Mouse (Mus musculus): Measurements from ENCODE around the gene Fbxo36.

Gene Fbxo36

DNA sequence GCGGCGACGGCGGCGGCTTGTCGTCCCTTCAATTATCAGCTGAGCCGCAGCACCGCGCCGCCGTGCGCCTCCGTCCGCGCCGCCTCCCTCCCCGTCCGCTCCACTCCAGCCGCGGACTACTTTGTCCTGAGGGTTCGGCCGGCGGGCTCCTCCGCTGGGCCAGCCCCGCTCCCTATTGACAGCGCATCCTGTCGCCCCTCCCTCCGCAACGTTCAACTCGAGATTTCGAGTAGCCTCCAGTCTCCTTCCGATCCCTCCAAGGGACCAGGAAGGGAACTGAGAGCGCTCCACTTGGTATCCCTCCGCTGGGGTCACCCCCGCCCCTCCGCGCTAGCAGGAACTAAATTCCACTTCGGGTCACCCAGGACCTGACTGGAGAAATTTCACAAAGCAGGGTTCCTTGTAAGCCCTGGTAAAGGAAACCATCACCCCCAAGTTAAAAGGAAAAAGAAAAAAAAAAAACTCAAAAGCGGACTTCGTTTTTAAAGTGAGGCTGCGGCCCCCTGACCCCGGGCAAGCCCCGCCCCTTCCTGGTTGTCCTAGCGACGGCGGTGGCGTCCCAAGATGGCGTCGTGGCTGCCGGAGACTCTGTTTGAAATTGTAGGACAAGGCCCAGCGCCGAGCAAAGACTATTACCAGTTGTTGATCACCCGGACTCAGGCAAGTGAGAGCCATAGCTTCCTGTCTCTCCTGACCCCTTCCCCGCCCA lies at the start of gene Fbxo36:
Fbxo36 (plus strand) TSS at position 533 of the 709 bp plus-strand sequence.
- peak; percentile 93 for DNase-seq

DNA sequence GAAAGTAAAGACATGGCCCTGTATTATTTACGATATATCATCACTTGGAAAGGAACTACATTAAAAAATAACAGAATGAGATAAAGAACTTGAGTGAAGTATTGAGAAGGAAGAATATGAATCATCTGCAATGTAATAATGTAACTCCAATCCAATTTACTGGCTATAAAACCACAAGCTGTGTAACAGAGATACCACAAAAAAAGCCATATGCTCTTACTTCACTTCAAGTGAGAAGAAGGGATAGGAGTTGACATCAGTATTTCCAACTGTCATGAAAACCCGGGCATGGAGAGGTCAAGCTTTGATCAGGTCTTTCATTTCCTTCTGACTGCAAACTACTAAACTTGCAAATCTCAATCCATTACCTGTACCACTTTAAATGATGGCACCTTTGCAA lies 48.2 kb upstream of the Fbxo36 start:
- DNase-seq = no peak

DNA sequence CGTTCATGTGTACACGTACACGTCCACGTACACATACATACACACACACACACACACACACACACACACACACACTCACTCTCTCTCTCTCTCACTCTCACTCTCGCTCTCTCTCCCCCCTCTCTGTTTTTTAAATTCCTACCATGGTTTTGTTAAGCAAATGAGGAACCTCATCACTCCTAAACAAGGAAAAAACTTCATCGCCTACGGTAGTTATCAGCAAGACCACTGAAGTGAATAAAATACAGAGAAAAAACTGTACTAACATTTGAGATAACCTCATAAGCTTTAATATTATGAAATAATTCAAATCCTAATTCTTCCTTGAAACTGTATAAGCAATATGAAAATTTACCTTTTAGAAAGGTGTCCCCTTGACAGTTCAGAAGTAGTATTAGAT lies 44.3 kb upstream of the Fbxo36 start:
- no peak for DNase-seq

DNA sequence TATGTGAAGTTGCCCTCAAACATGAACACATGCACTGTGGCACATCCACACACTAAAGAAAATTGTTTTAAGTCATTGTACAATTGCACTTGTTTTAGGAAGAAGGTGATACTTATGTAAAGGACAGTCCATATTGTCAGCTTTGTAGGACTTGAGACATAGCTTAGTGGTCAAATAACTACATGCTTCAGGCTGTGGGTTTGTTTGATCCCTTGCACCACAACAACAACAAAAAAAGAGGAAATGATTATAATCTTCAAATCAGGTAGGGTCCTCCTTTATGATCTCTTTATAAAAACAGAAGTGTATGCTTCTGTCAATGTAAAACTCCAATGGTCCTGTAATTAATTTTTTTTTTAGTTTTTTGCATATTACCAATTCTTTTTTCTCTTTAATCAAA lies 40.5 kb upstream of the Fbxo36 start:
- DNase-seq = no peak

DNA sequence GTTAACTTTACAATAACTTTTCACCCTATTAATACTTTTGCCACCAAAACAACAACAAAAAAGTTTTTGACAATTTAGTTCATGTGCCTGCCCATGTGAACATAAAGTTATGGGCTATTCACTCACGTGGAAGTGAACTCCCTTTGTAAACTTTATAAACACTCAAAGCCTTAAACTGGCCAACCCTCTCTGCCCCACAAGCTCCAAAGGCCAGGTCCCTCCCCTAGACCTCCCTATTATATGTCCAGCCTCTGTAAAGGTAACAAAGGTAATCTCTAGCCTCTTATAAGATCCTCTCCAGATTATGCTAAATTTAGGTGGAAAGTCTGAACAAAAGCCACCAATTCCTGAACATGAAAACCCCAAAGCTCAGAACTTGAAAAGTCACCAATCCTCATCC lies 35.9 kb upstream of the Fbxo36 start:
- no peak for DNase-seq

DNA sequence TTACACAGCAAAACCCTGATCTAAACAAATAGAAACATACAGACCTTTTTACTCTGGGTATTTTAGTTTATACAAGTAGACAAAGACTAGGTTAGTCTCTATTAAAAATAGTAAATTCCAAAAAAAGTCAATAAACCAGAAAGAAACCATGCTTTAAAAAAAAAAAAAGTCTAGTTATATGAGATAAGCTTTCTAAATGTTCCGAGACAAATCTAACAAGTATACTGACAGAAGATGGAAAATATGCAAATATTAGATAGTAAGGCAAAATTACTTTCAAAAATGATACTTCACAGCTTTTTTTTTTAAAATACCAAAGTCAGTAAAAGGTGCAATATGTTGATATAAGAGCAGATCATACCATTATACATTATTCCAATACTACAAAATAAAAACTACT lies 22.0 kb upstream of the Fbxo36 start:
- no peak for DNase-seq

DNA sequence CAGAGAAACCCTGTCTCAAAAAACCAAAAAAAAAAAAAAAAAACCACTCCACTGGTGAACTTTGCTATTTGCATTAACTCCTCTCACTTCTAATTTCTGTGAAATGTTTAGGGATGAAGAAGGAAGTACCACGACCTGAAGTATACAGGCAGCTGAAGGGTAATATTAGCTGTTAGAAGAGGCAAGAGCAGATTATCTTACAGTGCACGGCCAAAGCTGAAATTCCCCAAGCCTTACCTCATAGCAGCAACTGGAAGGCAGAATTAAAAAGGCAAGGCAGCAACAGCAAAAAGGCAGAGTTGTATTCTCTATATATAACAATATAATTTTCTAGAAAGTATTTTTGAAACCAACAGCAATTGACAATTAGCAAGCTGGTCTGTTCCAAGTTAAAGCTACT lies 14.6 kb upstream of the Fbxo36 start:
- no peak for DNase-seq

DNA sequence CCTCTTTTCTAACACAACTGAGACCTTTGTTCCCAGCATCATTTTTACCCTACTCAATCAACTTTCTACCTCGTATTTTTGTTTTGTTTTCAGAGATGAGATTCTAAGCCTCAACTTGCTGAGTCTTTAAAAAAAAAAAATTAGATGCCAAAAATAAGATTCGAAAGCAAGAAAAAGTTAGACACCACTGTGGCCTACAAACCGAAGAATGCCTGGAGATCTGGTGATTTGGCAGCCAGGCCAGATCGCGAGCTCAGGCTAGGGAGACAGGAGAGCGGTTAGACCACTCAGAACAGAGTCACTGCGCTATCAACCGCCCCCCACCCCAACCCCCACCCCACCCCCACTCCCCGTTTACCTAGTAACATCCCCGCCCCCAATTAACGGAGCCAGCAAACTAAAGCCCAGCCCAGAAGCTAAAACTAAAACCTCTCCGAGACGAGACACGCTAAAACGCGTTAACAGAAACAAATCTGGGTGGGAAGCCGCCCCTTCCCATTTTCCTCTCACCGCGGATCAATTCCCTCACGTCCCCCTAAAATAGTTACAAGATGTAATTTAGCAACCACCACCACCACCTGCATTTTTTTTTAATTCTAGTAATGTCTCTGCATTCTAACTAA lies 2.0 kb upstream of the Fbxo36 start:
- DNase-seq = no peak

DNA sequence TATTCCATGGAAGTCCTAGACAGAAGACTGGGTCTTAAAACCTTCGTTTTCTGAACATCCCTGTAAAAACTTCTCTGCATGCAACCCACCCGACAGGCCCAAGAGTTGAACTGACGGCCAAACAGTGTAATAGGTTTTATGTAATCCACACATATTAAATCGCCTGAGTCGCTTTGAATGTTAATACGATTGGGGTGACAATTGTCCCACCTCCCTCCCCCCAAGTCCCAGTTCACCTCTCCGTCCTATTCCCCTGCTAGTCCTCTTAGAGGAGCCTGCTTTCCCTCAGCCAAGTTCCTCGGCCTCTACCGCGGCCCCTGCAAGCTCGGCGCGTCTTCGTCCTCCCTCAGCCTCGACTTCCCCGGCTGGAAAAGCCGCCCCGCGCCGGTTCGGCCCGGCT lies 1.5 kb upstream of the Fbxo36 start:
- peak; percentile 42 for DNase-seq

DNA sequence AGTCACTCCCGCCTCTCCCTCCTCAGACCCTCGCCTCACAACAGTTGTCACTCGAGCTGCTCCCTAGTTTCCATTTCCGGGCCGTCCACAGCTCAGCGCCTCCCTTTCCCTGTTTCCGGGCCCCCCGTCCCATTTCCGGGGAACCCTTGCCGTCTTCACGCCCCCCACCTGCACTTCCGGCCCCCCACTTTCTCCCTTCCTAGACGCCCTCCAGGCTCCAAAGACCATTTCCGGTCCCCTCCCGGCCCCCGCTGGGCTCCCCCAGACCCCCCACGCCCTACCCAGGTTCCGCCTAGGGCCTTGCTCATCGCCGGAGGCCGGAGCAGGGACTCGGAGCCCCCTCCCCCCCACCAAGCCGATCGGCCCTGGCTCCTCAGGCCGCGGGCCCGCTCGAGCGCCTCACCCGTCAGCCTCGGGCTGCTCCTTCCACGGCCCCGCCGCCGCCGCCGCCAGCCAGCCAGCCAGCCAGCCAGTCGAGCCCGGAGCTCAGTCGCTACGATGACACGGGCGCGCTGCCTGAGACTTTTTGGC lies 955 bp upstream of the Fbxo36 start:
- DNase-seq = peak; percentile 65

DNA sequence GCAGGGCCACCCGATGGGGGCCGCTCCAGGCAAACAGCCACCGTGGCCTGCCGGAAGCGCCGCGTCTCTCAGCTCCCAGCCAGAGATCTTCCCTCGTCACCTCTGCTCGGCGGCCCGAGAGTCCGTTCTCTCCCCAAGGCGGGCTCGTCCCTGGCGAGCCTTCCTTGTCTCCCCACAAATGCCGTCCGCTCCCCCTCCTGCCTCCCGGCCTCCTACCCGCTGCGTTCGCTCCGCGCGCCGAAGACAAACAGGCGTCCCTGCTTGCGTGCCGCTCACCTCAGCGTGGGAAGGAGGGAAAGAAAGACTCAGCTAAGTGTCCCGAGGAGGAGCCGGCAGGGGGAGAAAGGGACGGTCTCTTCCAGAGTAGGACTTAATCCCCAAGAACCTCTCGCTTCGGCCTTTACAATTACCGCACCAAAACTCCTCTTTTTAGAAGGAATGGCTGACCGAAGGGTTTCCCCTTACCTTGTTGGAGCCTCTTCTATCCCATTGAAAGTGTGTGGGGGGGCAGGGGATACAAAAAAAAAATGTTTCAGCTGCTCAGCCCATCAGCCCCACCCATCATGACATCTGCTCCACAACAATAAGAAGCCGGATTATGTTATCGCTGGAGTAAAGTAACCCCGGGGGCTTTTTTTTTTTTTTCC lies 500 bp downstream of the Fbxo36 start, which contains the start of gene Trip12:
Trip12 (minus strand) TSS at position 499 of the 647 bp plus-strand sequence.
- DNase-seq = no peak

DNA sequence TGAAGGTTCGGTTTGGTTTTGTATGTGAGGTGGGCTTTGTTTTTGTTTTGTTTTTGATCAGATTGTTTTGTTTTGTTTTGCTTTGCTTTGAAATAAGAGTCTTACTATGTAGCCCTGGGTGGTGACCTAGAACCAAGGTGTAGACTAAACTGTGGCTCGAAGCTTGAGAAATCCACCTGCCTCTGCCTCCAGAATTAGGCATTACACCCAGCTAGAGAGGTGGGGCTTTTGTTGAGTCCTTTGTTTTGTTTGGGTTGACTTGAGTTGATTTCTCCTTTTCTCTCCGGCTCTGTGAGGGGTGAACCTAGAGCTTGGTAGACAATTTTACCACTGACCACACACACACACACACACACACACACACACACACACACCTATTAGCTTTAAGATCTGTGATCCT lies 1.4 kb downstream of the Fbxo36 start:
- DNase-seq = no peak

DNA sequence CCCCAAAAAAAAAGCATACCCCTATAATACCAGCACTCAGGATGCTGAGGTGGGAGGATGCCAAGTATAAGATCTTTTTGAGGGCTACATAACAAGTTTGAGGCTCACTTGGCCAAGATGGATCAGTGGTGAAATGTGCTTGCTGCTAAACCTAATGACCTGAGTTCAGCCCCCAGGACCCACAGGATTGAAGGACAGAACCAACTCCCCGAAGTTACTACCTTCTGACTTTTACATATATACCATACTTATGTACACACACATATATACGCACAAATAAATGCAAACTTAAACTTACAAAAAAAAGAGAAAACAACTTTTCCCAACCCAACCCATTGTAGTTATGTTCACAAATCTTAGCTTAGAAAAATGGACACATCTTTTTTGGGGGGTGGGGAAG lies 3.7 kb downstream of the Fbxo36 start:
- no peak for DNase-seq

DNA sequence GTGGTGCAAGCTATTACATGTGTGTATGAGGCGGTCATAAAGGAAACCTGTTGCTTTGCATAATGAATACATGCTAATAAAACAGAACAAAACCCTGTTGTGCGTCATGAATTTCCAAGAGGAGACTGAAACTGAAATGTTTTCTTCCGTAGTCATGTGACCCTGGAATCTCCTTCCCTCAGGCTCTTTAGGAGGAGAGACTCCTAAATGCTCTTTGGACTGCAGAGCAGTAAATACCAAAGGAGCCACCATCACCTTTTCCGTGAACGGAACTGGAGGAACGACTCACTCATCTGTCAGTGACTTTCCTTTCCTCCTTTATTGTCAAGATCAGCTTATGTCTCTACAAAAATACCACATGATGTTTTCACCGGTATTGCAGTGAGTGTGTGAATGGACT lies 8.1 kb downstream of the Fbxo36 start:
- DNase-seq = no peak

DNA sequence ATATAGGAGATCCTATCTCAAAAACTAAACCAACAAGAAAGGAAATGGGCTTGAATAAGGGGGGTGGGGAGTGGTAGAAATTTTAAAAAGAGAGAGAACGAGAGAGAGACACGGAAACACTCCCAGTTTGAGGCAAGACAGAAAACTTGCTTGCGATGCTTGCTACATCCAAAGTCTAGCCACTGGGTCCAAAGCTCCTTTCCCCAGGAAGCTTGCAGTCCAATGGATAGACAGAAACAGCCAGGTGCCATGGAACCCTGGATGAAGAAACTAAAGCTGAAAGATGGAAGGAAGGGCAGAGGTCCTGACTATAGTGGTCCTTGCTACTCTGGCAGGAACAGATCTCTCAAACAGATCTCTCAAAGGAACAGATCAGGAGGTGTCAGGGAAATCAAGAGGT lies 8.7 kb downstream of the Fbxo36 start:
- DNase-seq = no peak

DNA sequence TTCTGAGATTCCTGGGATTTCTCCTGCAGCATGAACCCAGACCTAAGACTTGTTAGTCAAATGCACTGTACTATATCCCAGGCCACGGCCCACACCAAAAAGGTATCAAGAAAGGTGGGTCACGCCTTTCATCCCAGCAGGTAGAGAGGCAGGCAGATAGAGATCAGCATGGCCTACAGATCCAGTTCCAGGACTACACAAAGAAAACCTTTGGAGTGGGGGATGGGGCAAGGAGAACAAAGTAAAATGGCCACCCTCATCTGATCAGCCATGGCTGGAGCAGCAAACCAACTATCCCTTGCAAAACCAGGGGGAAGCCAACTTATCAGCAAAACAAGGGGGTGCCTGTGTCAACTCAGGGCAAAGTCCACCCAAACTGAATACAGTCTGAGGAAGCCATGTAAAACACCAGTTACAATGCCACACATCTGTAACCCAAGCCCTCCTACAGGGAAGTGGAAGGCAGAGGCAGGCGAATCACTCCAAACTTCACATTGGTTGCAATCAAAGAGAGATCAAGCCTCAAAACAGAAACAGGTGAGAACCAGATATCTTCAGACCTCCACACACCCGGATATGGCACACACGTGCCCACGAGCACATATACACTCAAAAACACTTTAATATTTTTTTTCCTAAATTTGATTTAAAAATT lies 9.3 kb downstream of the Fbxo36 start:
- no peak for DNase-seq

DNA sequence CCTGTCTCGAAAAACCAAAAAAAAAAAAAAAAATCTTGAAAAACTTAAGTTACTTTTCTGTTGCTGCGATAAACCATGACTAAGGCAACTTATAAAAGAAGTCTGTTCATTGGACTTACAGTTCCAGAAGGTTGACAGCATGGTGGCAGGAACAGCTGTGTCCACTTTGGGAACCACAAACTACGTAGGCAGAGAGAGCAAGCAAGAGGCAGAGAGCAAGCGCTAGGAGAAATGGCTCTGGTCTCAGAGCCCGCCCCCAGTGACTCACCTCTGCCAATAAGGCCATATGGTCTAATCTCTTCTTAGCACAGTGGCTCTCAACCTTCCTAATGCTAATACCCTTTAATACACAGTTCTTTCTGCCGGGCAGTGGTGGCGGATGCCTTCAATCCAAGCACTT lies 10.2 kb downstream of the Fbxo36 start:
- DNase-seq = no peak

DNA sequence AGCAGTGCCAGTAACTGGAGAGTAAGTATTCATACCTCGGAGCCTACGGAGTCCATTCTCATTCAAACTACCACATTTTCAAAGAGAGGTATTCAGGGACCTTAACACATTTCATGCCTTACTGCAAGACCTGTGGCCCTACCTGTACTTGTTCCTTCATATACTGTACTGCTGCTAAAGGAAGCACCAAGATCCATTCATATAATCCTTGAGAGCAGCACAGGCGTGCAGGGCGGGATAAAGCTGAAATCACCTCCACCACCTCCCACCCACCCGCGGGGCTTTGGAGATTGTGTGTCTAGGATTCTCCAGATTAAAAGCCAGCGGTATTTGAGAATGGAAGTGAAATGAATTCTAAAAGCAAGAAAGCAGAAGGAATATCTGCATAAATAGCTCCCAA lies 10.8 kb downstream of the Fbxo36 start:
- no peak for DNase-seq

DNA sequence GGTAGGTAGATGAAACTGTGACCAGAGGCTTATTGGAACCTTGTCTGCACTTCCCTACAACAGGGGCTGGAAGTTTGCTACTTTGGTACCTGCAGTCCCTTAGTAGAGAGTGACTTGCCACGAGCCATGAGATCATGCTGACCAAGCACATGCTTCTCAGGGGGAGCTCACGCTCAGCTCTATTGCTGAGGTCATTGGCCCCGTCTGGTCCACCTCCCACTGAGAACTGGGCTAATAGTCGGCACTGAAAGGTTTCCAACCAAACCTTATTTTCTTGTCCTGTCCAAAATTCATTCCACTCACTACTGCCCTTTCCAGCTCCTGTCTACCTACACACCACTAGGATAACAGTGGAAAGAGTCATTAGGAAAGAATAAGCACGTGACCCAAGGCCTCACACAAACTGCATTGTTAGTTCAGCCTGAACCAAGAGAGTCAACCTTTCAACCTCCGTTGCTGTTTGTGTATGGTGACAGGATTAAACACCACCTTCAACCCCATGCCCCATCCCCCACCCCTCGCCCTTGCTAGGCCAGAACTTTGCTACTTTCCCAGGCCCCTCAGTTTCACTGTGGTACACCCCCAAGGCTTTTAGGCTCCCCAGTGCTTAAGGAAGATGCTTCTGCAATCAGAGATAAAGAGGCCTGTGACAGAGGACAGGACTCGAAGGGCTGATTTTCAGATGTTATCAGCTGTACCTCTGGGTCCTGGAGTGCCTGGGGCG lies 12.0 kb downstream of the Fbxo36 start:
- DNase-seq = peak; percentile 60

DNA sequence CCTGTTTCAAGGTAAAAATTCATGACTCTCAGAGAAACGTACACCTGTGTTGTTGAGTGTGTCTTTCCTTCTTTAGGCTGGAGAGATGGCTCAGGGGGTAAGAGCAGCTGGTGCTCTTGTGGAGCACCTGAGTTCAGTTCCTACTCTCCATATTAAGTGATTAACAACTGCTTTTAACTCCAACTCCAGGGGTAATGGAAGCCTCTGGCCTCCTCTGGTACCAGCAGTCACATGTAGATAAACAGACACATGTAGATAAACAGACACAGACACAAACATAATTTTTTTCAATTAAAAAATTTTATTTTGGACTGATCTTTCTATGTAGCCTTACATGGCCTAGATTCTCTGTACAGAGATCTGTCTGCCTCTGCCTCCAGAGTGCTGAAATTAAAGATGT lies 14.1 kb downstream of the Fbxo36 start:
- no peak for DNase-seq

DNA sequence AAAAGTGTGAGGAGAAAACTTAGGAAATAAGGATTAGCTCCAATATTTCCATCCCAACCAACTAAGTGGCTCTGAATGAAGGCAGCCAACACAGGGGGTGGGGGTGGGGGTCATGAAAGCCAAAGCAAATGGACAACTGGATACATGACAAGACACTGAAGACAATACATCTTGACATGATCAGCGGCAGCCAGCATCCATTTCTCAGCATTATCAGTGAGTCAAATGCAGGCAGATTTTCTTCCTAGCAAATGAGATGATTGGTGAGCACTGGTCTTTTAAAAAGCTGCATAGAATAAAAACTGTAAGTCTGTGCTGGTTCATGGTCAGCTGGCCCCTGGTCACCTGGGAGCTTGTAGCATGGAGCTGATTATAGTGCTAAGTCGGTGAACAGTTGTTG lies 15.3 kb downstream of the Fbxo36 start:
- no peak for DNase-seq

DNA sequence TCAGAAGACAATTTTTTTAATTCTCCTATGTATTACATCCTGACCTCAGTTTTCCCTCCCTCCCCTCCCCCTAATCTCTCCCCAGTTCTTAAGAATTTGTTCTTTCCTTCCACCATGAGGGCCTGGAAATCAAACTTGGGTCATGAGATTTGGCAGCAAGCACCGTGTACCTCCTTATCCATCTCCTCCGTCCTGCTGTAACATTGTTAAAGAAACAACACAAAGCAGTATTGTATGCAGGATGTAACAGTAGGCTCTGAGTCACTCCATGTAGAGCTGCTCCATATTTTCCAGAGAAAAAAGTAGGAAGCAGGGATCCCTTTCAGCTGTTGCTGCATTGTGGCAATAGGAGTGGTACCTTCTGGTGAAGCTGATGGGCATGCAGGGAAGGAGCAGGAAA lies 16.1 kb downstream of the Fbxo36 start:
- DNase-seq = no peak

DNA sequence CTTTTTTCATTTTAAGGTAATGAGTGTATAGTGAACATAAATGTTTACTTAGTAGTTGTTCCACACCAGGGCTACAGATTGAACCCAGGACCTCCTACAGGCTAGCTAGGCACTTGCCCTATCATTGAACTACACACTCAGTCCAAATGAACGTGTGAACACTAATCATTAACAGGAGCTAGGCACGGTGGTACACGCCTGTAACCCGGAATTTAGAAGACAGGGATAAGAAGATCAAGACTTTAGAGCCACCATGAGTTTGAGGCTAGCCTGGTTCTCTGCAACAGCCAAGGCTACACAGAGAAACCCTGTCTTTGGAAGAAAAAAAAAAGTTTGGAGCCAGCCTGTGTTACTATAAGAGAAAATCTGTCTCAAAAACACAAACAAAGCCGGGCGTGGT lies 20.0 kb downstream of the Fbxo36 start:
- no peak for DNase-seq
